Mouse (Mus musculus): ENCODE measurements around the gene Cpne7.
"Not testable (repeated sequence)": the region's sequence is repeated elsewhere in the genome, so short reads cannot be mapped to it uniquely, and the experiment has no call there.

Cpne7 gene

GRCm38 (mm10) chr8:123117127-123117731, at the start of gene Cpne7:
Cpne7 (plus strand) TSS chr8:123117374.
- DNase-seq (ENCODE audit: extremely low spot score, low read depth, low spot score): no peak

GRCm38 (mm10) chr8:123071176-123071575, 46.0 kb upstream of the Cpne7 start:
- DNase-seq (ENCODE audit: extremely low spot score, low read depth, low spot score): no peak

- no peak for DNase-seq (ENCODE audit: extremely low spot score, low read depth, low spot score)
These were observed 40.0 kb upstream of the Cpne7 start for GRCm38 (mm10) chr8:123077213-123077612.

GRCm38 (mm10) chr8:123082993-123083392, 34.2 kb upstream of the Cpne7 start:
- DNase-seq (ENCODE audit: extremely low spot score, low read depth, low spot score): no peak

- DNase-seq (ENCODE audit: extremely low spot score, low read depth, low spot score): no peak
These were observed 33.6 kb upstream of the Cpne7 start for GRCm38 (mm10) chr8:123083610-123084009.

GRCm38 (mm10) chr8:123087289-123087688, 29.9 kb upstream of the Cpne7 start:
- no peak for DNase-seq (ENCODE audit: extremely low spot score, low read depth, low spot score)

- no peak for DNase-seq (ENCODE audit: extremely low spot score, low read depth, low spot score)
These were observed 20.0 kb upstream of the Cpne7 start for GRCm38 (mm10) chr8:123097216-123097615.

GRCm38 (mm10) chr8:123097786-123098584, 19.2 kb upstream of the Cpne7 start:
- DNase-seq (ENCODE audit: extremely low spot score, low read depth, low spot score): no peak

- DNase-seq (ENCODE audit: extremely low spot score, low read depth, low spot score): no peak
These were observed 16.9 kb upstream of the Cpne7 start for GRCm38 (mm10) chr8:123100288-123100687.

- no peak for DNase-seq (ENCODE audit: extremely low spot score, low read depth, low spot score)
These were observed 15.9 kb upstream of the Cpne7 start for GRCm38 (mm10) chr8:123101244-123101643.

- DNase-seq (ENCODE audit: extremely low spot score, low read depth, low spot score): peak; percentile 93
These were observed 15.2 kb upstream of the Cpne7 start, which contains the start of gene Rpl13 for GRCm38 (mm10) chr8:123101735-123102685. Rpl13 (plus strand) TSS chr8:123102350.

GRCm38 (mm10) chr8:123102855-123103254, 14.3 kb upstream of the Cpne7 start:
- DNase-seq (ENCODE audit: extremely low spot score, low read depth, low spot score): not testable (repeated sequence)

GRCm38 (mm10) chr8:123103285-123103684, 13.9 kb upstream of the Cpne7 start:
- no peak for DNase-seq (ENCODE audit: extremely low spot score, low read depth, low spot score)

GRCm38 (mm10) chr8:123104046-123104767, 13.0 kb upstream of the Cpne7 start:
- no peak for DNase-seq (ENCODE audit: extremely low spot score, low read depth, low spot score)

- DNase-seq (ENCODE audit: extremely low spot score, low read depth, low spot score): peak; percentile 66
These were observed 11.4 kb upstream of the Cpne7 start for GRCm38 (mm10) chr8:123105553-123106326.

- DNase-seq (ENCODE audit: extremely low spot score, low read depth, low spot score): no peak
These were observed 10.6 kb upstream of the Cpne7 start for GRCm38 (mm10) chr8:123106531-123106930.

- DNase-seq (ENCODE audit: extremely low spot score, low read depth, low spot score): no peak
These were observed 9.2 kb upstream of the Cpne7 start for GRCm38 (mm10) chr8:123108010-123108409.

- no peak for DNase-seq (ENCODE audit: extremely low spot score, low read depth, low spot score)
These were observed 8.2 kb upstream of the Cpne7 start for GRCm38 (mm10) chr8:123108953-123109352.

GRCm38 (mm10) chr8:123110649-123111048, 6.5 kb upstream of the Cpne7 start:
- no peak for DNase-seq (ENCODE audit: extremely low spot score, low read depth, low spot score)

- no peak for DNase-seq (ENCODE audit: extremely low spot score, low read depth, low spot score)
These were observed 4.3 kb upstream of the Cpne7 start for GRCm38 (mm10) chr8:123112892-123113291.
